Mouse (Mus musculus) cortical plate, adult 2 months (tissue): ENCODE measurements around the gene Prrx2.

Experiments
- CTCF ChIP-seq: fragments of 200-500 bp; IDR thresholded peaks from 2 replicates; pipeline ENCODE4 v1.5.1; 2011; ENCODE audit warnings: mild to moderate bottlenecking, control low read depth, low read length; ENCODE audit not compliant: insufficient read depth; ENCODE audit errors: extremely low read depth
- POLR2A ChIP-seq: fragments of 200-500 bp; IDR thresholded peaks from 2 replicates; pipeline ENCODE4 v1.6.1; 2011; ENCODE audit warnings: mild to moderate bottlenecking, low read length, control low read depth; ENCODE audit not compliant: insufficient read depth; ENCODE audit errors: extremely low read depth

GRCm38 (mm10) chr2:30846236-30846635 is 11.5 kb downstream of the Prrx2 start:
- TF ChIP-seq POLR2A = no peak
- TF ChIP-seq CTCF = no peak
